Mouse (Mus musculus): Measurements from ENCODE around the gene Fbxo27. TPM values are rescaled to one million over a fixed set of nuclear protein-coding genes. Genes with fewer than 3 reads are reported as not detected.

The Fbxo27 gene
- polyA plus RNA-seq, 1 experiment = not detected

DNA sequence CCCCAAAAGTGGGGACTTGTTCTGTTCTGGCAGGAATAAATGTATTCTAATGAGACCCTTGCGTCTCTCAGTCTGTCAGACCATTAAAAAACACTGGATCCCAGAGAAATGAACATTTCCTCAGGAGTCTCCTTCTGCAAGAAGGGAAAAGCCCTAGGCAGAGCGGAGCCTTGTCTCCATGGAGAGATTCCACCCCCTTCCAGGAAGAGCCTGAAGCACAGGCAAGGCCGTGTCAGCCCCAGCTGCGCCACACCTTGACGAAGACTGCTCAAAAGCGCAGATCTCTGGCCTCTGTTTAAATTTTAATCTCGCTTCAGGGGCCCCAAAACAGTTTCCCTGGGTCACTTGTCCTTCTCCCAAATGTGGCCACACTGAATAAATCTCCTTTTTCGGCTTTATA is 15.0 kb upstream of the Fbxo27 start:
- no peaks in the 10 kb centered on the region for H3K79me2 ChIP-seq (ENCODE audit: control insufficient read depth, insufficient read depth)
- H3K36me3 ChIP-seq (ENCODE audit: control insufficient read depth, insufficient read depth) = no peaks in the 10 kb centered on the region
- H3K4me2 ChIP-seq (ENCODE audit: low read depth) = no peak overlapping the region
- no peak overlapping the region for H3ac ChIP-seq (ENCODE audit: control insufficient read depth, insufficient read length)
- no peak for TF ChIP-seq USF1 (IDR thresholded peaks at IDR 0.05; ENCODE audit: low read depth)
- TF ChIP-seq CEBPB (IDR thresholded peaks at IDR 0.05; ENCODE audit: insufficient read depth, poor library complexity, severe bottlenecking) = no peak
- no peak for TF ChIP-seq TCF12 (IDR thresholded peaks at IDR 0.05; ENCODE audit: insufficient read depth, poor library complexity, severe bottlenecking)
- no peak for TF ChIP-seq MYOG (IDR thresholded peaks at IDR 0.05; ENCODE audit: control insufficient read depth in 1 of 3, insufficient read depth in 1 of 3, insufficient read length in 2 of 3, low read depth in 2 of 3)
- TF ChIP-seq MAX (IDR thresholded peaks at IDR 0.05; ENCODE audit: low read depth) = no peak
- TF ChIP-seq REST (IDR thresholded peaks at IDR 0.05; ENCODE audit: insufficient read depth, insufficient read length) = no peak
- TF ChIP-seq POLR2AphosphoS2 (IDR thresholded peaks at IDR 0.05; ENCODE audit: insufficient read length, low read depth) = no peak
- TF ChIP-seq TCF3 (IDR thresholded peaks at IDR 0.05; ENCODE audit: insufficient read length, low read depth) = no peak
- TF ChIP-seq SRF (IDR thresholded peaks at IDR 0.05; ENCODE audit: control insufficient read depth, insufficient read length, low read depth) = no peak
- TF ChIP-seq E2F4 (IDR thresholded peaks at IDR 0.05; ENCODE audit: insufficient read depth) = no peak
- TF ChIP-seq MYOD1 (IDR thresholded peaks at IDR 0.05; ENCODE audit: control insufficient read depth in 1 of 3, insufficient read length in 2 of 3, low read depth in 2 of 3) = no peak
- no peak for TF ChIP-seq POLR2A (IDR thresholded peaks at IDR 0.05; ENCODE audit: insufficient read length, low read depth)
- peaks cover 16% of the 10 kb centered on the region for H3K27me3 ChIP-seq (ENCODE audit: control insufficient read depth, insufficient read depth, insufficient read length)
- no peak overlapping the region for H3K4me3 ChIP-seq

DNA sequence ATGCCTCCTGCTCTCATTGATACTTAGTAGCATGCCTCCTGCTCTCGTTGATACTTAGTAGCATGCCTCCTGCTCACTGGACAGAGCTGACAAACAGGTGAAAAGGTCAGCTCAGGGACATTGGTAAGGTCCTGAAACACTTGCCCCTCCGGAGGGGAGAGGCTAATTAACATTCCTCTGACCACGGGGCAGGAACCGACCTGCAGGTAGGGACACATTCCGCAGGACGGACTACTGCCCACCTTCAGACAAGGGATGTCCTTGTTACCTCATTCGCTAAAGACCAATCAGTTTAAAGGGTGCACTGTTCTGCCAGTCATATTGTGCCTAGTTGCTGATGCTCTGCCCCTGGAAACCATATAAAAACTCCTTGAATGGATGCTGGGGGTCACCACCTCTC is 1.6 kb upstream of the Fbxo27 start:
- no peak overlapping the region for H3K4me2 ChIP-seq (ENCODE audit: low read depth)
- TF ChIP-seq USF1 (IDR thresholded peaks at IDR 0.05; ENCODE audit: low read depth) (no peak), TCF12 (IDR thresholded peaks at IDR 0.05; ENCODE audit: insufficient read depth, poor library complexity, severe bottlenecking) (no peak), SRF (IDR thresholded peaks at IDR 0.05; ENCODE audit: control insufficient read depth, insufficient read length, low read depth) (no peak), MAX (IDR thresholded peaks at IDR 0.05; ENCODE audit: low read depth) (no peak)
- no peak overlapping the region for H3K4me3 ChIP-seq
- peaks cover 6% of the 10 kb centered on the region for H3K27me3 ChIP-seq (ENCODE audit: control insufficient read depth, insufficient read depth, insufficient read length)
- H3K79me2 ChIP-seq (ENCODE audit: control insufficient read depth, insufficient read depth) = no peaks in the 10 kb centered on the region
- H3ac ChIP-seq (ENCODE audit: control insufficient read depth, insufficient read length) = no peak overlapping the region
- no peaks in the 10 kb centered on the region for H3K36me3 ChIP-seq (ENCODE audit: control insufficient read depth, insufficient read depth)

- Histone ChIP-seq H3K79me2 (ENCODE audit: control insufficient read depth, insufficient read depth) (no peaks in the 10 kb centered on the region), H3K4me2 (ENCODE audit: low read depth) (no peak overlapping the region), H3K27me3 (ENCODE audit: control insufficient read depth, insufficient read depth, insufficient read length) (peaks cover 12% of the 10 kb centered on the region), H3ac (ENCODE audit: control insufficient read depth, insufficient read length) (no peak overlapping the region), H3K4me3 (no peak overlapping the region), H3K36me3 (ENCODE audit: control insufficient read depth, insufficient read depth) (no peaks in the 10 kb centered on the region)
- no peak for TF ChIP-seq REST (IDR thresholded peaks at IDR 0.05; ENCODE audit: insufficient read depth, insufficient read length)
- TF ChIP-seq MYOG (IDR thresholded peaks at IDR 0.05; ENCODE audit: control insufficient read depth in 1 of 3, insufficient read depth in 1 of 3, insufficient read length in 2 of 3, low read depth in 2 of 3) = peak in 1 of 3 experiments; percentile 23
- no peak for TF ChIP-seq TCF12 (IDR thresholded peaks at IDR 0.05; ENCODE audit: insufficient read depth, poor library complexity, severe bottlenecking)
- no peak for TF ChIP-seq TCF3 (IDR thresholded peaks at IDR 0.05; ENCODE audit: insufficient read length, low read depth)
- TF ChIP-seq POLR2AphosphoS2 (IDR thresholded peaks at IDR 0.05; ENCODE audit: insufficient read length, low read depth) = no peak
- no peak for TF ChIP-seq MYOD1 (IDR thresholded peaks at IDR 0.05; ENCODE audit: control insufficient read depth in 1 of 3, insufficient read length in 2 of 3, low read depth in 2 of 3)
- no peak for TF ChIP-seq MAX (IDR thresholded peaks at IDR 0.05; ENCODE audit: low read depth)
- TF ChIP-seq SRF (IDR thresholded peaks at IDR 0.05; ENCODE audit: control insufficient read depth, insufficient read length, low read depth) = no peak
Measured at GRCm38 (mm10) chr7:28693321-28693966, 795 bp downstream of the Fbxo27 start.

- Histone ChIP-seq H3ac (ENCODE audit: control insufficient read depth, insufficient read length) (no peak overlapping the region), H3K27me3 (ENCODE audit: control insufficient read depth, insufficient read depth, insufficient read length) (peaks cover 15% of the 10 kb centered on the region), H3K79me2 (ENCODE audit: control insufficient read depth, insufficient read depth) (no peaks in the 10 kb centered on the region), H3K36me3 (ENCODE audit: control insufficient read depth, insufficient read depth) (no peaks in the 10 kb centered on the region), H3K4me2 (ENCODE audit: low read depth) (no peak overlapping the region), H3K4me3 (no peak overlapping the region)
- no peak for TF ChIP-seq E2F4 (IDR thresholded peaks at IDR 0.05; ENCODE audit: insufficient read depth)
- TF ChIP-seq POLR2AphosphoS2 (IDR thresholded peaks at IDR 0.05; ENCODE audit: insufficient read length, low read depth) = no peak
- no peak for TF ChIP-seq POLR2A (IDR thresholded peaks at IDR 0.05; ENCODE audit: insufficient read length, low read depth)
- TF ChIP-seq REST (IDR thresholded peaks at IDR 0.05; ENCODE audit: insufficient read depth, insufficient read length) = no peak
- TF ChIP-seq USF1 (IDR thresholded peaks at IDR 0.05; ENCODE audit: low read depth) = no peak
- no peak for TF ChIP-seq SRF (IDR thresholded peaks at IDR 0.05; ENCODE audit: control insufficient read depth, insufficient read length, low read depth)
- TF ChIP-seq MYOG (IDR thresholded peaks at IDR 0.05; ENCODE audit: control insufficient read depth in 1 of 3, insufficient read depth in 1 of 3, insufficient read length in 2 of 3, low read depth in 2 of 3) = no peak
- no peak for TF ChIP-seq MYOD1 (IDR thresholded peaks at IDR 0.05; ENCODE audit: control insufficient read depth in 1 of 3, insufficient read length in 2 of 3, low read depth in 2 of 3)
- no peak for TF ChIP-seq TCF3 (IDR thresholded peaks at IDR 0.05; ENCODE audit: insufficient read length, low read depth)
- no peak for TF ChIP-seq MAX (IDR thresholded peaks at IDR 0.05; ENCODE audit: low read depth)
- TF ChIP-seq CEBPB (IDR thresholded peaks at IDR 0.05; ENCODE audit: insufficient read depth, poor library complexity, severe bottlenecking) = no peak
- TF ChIP-seq TCF12 (IDR thresholded peaks at IDR 0.05; ENCODE audit: insufficient read depth, poor library complexity, severe bottlenecking) = no peak
Measured at GRCm38 (mm10) chr7:28694423-28694822, 1.8 kb downstream of the Fbxo27 start.
